Mouse (Mus musculus): ENCODE measurements around the gene Htt. TPM values are rescaled to one million over a fixed set of nuclear protein-coding genes. Genes with fewer than 3 reads are reported as not detected.
A peak's percentile ranks its signal among the peaks of the same experiment; 100 is the strongest.

Gene Htt
- total and polyA plus RNA-seq, 2 experiments = 5.2 to 10.2 TPM

DNA sequence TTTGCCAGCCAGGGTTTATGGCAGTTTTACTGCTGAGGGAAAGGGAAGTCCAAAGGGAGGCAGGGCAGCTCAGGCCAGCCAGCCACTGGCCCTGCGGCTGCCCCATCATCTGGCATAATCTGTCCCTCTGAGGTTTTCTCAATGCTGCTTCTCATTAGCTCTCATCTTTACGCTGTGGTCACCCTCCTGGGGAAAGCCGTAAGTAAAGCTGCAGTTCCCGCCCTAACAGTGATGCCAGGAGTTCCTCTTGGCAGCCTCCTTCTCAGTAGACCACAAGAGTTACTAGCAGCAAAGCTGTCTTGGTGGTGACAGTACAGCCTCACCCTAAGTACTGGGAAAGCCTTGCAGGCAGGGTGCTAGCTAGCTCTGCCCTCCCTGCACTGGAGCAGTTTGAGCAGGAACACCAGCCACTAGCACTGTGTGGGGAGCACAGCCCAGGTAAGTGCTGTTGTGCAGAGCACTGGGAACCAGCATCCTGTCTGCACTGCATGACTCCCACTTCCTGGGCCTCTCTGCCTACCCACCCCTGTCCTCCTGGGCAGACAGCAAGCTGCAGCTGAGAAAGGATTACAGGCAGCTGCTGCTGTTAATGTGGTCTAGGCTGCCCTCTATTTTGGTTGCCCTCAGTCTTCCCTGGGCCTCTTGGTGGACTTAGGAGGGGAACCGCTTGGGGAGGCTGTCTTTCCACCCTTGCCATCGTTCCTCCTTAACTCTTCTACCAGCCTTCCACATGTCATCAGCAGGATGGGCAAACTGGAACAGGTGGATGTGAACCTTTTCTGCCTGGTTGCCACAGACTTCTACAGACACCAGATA lies 146.6 kb downstream of the Htt start, which contains the start of gene Msantd1:
Gene Msantd1, plus strand, starts transcription at position 103 of the 816 bp plus-strand sequence.
- Histone ChIP-seq H3K36me3 (ENCODE audit: control insufficient read depth, insufficient read depth, low read length) (peaks cover 22% of the 10 kb centered on the region), H3K79me2 (ENCODE audit: control insufficient read depth, insufficient read depth, low read length) (no peaks in the 10 kb centered on the region), H3K4me1 (ENCODE audit: control insufficient read depth, insufficient read depth, low read length) (no peaks in the 10 kb centered on the region), H3K9ac (ENCODE audit: low read depth, low read length) (no peak within 1 kb of the TSS), H3K27ac (replicated peaks; ENCODE audit: insufficient read depth, low read depth, low read length) (no peak within 1 kb of the TSS), H3K27me3 (ENCODE audit: control insufficient read depth, insufficient read depth, low read length) (no peaks in the 10 kb centered on the region), H3K4me3 (ENCODE audit: insufficient read depth, low read depth, low read length) (no peak within 1 kb of the TSS)
- no peak for TF ChIP-seq POLR2A (IDR thresholded peaks at IDR 0.05; ENCODE audit: extremely low read depth, insufficient read depth, low read length)
- TF ChIP-seq CTCF (IDR thresholded peaks at IDR 0.05; ENCODE audit: low read depth, low read length) = no peak
- no peak for DNase-seq (ENCODE audit: extremely low read depth, low read depth, low spot score)
- WGBS = 92% methylated on average over 6 of the region's 6 CpGs

DNA sequence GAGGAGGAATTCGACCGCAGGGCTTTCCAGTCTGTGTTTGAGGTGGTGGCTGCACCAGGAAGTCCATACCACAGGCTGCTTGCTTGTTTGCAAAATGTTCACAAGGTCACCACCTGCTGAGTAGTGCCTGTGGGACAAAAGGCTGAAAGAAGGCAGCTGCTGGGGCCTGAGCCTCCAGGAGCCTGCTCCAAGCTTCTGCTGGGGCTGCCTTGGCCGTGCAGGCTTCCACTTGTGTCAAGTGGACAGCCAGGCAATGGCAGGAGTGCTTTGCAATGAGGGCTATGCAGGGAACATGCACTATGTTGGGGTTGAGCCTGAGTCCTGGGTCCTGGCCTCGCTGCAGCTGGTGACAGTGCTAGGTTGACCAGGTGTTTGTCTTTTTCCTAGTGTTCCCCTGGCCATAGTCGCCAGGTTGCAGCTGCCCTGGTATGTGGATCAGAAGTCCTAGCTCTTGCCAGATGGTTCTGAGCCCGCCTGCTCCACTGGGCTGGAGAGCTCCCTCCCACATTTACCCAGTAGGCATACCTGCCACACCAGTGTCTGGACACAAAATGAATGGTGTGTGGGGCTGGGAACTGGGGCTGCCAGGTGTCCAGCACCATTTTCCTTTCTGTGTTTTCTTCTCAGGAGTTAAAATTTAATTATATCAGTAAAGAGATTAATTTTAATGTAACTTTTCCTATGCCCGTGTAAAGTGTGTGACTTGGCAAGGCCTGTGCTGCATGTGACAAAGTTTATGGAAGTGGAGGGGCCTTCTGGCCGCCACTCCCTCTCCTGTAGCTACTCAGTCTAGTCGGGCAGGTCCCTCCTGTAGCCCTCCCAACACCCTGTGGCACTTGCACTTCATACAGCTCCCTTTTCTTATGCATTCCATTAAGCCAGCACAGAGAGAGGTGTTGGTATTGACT lies 147.4 kb downstream of the Htt start:
- DNase-seq (ENCODE audit: extremely low read depth, low read depth, low spot score) = no peak
- H3K9ac ChIP-seq (ENCODE audit: low read depth, low read length) = no peak overlapping the region
- H3K4me1 ChIP-seq (ENCODE audit: control insufficient read depth, insufficient read depth, low read length) = no peaks in the 10 kb centered on the region
- H3K36me3 ChIP-seq (ENCODE audit: control insufficient read depth, insufficient read depth, low read length) = peaks cover 21% of the 10 kb centered on the region
- TF ChIP-seq POLR2A (IDR thresholded peaks at IDR 0.05; ENCODE audit: extremely low read depth, insufficient read depth, low read length) (no peak), CTCF (IDR thresholded peaks at IDR 0.05; ENCODE audit: low read depth, low read length) (no peak)
- H3K27ac ChIP-seq (replicated peaks; ENCODE audit: insufficient read depth, low read depth, low read length) = no peak overlapping the region
- 86% methylated on average over 9 of the region's 9 CpGs for WGBS
- H3K27me3 ChIP-seq (ENCODE audit: control insufficient read depth, insufficient read depth, low read length) = no peaks in the 10 kb centered on the region
- no peaks in the 10 kb centered on the region for H3K79me2 ChIP-seq (ENCODE audit: control insufficient read depth, insufficient read depth, low read length)
- H3K4me3 ChIP-seq (ENCODE audit: insufficient read depth, low read depth, low read length) = no peak overlapping the region

DNA sequence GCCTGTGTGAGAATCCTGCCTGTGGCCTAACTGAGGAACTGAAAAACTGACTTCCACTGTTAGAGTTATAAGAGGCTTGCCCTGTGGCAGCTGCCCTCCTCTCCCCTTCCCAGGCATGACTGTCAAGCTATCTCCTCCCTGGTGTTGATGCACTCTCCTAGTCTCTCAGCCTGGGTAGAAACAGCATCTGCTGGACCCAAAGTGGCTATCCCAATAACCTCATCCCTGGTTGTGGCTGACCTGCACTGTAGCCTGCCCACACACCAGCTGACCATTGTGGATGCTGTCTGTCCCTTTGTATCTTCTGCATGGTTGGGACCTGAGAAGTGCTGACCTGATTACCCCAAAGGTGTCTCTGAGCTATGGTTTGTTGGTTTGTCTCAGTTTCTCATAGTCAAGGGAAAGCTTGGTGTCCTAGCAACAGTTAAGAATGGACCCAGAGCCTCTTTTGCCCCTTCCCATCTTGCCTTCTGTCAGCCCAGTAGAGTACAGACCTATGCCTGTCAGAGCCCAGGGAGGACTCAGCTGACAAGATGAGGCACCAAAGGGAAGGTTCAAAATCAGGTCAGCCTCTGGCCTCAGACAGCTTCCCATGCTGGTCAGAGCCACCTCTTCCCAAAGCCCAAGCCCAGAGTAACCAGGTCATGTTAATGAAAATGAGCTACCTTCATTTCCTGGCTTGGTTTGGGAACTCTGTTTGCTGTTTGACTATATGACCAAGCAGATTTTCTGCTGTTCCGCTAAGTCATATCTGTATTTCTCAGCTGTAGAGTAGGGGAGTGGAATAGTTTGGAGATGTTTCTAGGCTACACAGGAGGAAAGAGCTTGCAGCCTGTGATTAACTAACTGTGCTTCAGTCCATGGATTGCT lies 148.3 kb downstream of the Htt start:
- Histone ChIP-seq H3K36me3 (ENCODE audit: control insufficient read depth, insufficient read depth, low read length) (peaks cover 16% of the 10 kb centered on the region), H3K27me3 (ENCODE audit: control insufficient read depth, insufficient read depth, low read length) (no peaks in the 10 kb centered on the region), H3K27ac (replicated peaks; ENCODE audit: insufficient read depth, low read depth, low read length) (no peak overlapping the region), H3K79me2 (ENCODE audit: control insufficient read depth, insufficient read depth, low read length) (no peaks in the 10 kb centered on the region), H3K9ac (ENCODE audit: low read depth, low read length) (no peak overlapping the region), H3K4me3 (ENCODE audit: insufficient read depth, low read depth, low read length) (no peak overlapping the region), H3K4me1 (ENCODE audit: control insufficient read depth, insufficient read depth, low read length) (no peaks in the 10 kb centered on the region)
- no peak for DNase-seq (ENCODE audit: extremely low read depth, low read depth, low spot score)
- WGBS = 100% methylated on average over 1 of the region's 1 CpGs
- no peak for TF ChIP-seq POLR2A (IDR thresholded peaks at IDR 0.05; ENCODE audit: extremely low read depth, insufficient read depth, low read length)
- TF ChIP-seq CTCF (IDR thresholded peaks at IDR 0.05; ENCODE audit: low read depth, low read length) = no peak

DNA sequence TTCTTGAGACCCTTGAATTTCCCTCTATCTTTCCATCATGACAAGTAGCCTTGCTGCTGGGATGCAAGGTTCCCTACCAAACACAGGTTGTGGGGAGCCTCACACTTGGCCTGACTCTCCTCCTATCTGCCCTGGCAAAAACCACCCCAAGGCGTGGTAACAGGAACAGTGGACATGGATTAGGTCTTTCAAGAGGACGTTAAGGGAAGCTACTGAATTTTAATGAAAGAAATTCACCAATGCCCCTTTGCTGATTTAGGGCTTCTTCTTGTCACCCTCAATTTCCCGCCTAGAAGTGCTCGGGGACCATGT lies 148.9 kb downstream of the Htt start:
- Histone ChIP-seq H3K27ac (replicated peaks; ENCODE audit: insufficient read depth, low read depth, low read length) (no peak overlapping the region), H3K36me3 (ENCODE audit: control insufficient read depth, insufficient read depth, low read length) (peaks cover 13% of the 10 kb centered on the region), H3K27me3 (ENCODE audit: control insufficient read depth, insufficient read depth, low read length) (no peaks in the 10 kb centered on the region), H3K79me2 (ENCODE audit: control insufficient read depth, insufficient read depth, low read length) (no peaks in the 10 kb centered on the region), H3K9ac (ENCODE audit: low read depth, low read length) (no peak overlapping the region), H3K4me3 (ENCODE audit: insufficient read depth, low read depth, low read length) (no peak overlapping the region), H3K4me1 (ENCODE audit: control insufficient read depth, insufficient read depth, low read length) (no peaks in the 10 kb centered on the region)
- WGBS = 92% methylated on average over 4 of the region's 4 CpGs
- TF ChIP-seq POLR2A (IDR thresholded peaks at IDR 0.05; ENCODE audit: extremely low read depth, insufficient read depth, low read length) = no peak
- TF ChIP-seq CTCF (IDR thresholded peaks at IDR 0.05; ENCODE audit: low read depth, low read length) = no peak
- no peak for DNase-seq (ENCODE audit: extremely low read depth, low read depth, low spot score)

DNA sequence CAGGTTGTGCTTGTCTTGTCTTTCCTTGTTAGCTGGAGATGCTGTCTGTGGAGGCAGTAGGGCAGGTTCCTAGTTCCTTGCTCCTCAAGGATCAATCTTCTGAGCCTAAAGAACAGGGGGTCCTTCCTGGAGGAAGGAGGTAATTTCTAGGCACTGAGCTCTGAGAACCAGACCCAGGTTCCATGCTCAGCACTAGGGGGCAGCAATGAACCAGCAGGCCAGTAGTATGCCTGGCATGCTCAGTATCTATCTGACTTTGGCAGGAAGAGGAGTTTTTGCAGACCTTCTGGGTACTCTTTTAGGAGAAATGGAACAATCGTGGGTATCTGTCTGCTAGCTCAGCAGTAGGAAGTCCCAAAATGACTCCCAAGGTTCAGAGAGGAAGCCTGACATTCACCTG lies 154.3 kb downstream of the Htt start:
- Histone ChIP-seq H3K9ac (ENCODE audit: low read depth, low read length) (no peak overlapping the region), H3K4me3 (ENCODE audit: insufficient read depth, low read depth, low read length) (no peak overlapping the region), H3K27me3 (ENCODE audit: control insufficient read depth, insufficient read depth, low read length) (no peaks in the 10 kb centered on the region), H3K36me3 (ENCODE audit: control insufficient read depth, insufficient read depth, low read length) (no peaks in the 10 kb centered on the region), H3K79me2 (ENCODE audit: control insufficient read depth, insufficient read depth, low read length) (no peaks in the 10 kb centered on the region), H3K27ac (replicated peaks; ENCODE audit: insufficient read depth, low read depth, low read length) (no peak overlapping the region), H3K4me1 (ENCODE audit: control insufficient read depth, insufficient read depth, low read length) (no peaks in the 10 kb centered on the region)
- peak; percentile 52 for DNase-seq (ENCODE audit: extremely low read depth, low read depth, low spot score)
- 10% methylated on average over 1 of the region's 1 CpGs for WGBS
- TF ChIP-seq CTCF (IDR thresholded peaks at IDR 0.05; ENCODE audit: low read depth, low read length) (peak; percentile 91), POLR2A (IDR thresholded peaks at IDR 0.05; ENCODE audit: extremely low read depth, insufficient read depth, low read length) (no peak)

All from liver, adult 2 months (tissue).